Mouse (Mus musculus): ENCODE results near the gene Gnb1.

GRCm38 (mm10) chr4:155555464-155555863 is 64.3 kb downstream of the Gnb1 start:
- no peak for TF ChIP-seq GATA1 (IDR thresholded peaks at IDR 0.05; ENCODE audit: borderline replicate concordance, low read length)
- no peak for TF ChIP-seq CTCF (IDR thresholded peaks at IDR 0.05; ENCODE audit: low read depth, low read length)
- no peak for TF ChIP-seq GATA2 (IDR thresholded peaks at IDR 0.05; ENCODE audit: borderline replicate concordance, low read depth, low read length)
- no peak for TF ChIP-seq TAL1 (conservative IDR thresholded peaks at IDR 0.05; ENCODE audit: low read depth, low read length)

Data from G1E (cell line).